Mouse (Mus musculus) liver, postnatal 0 days (tissue): ENCODE results near the gene Clec2h.
A peak's percentile ranks its signal among the peaks of the same experiment; 100 is the strongest.
"Not testable (repeated sequence)": the region's sequence is repeated elsewhere in the genome, so short reads cannot be mapped to it uniquely, and the experiment has no call there.

Experiments used
- CTCF ChIP-seq: sonication (generic); IDR thresholded peaks from 2 replicates; pipeline ENCODE4 v1.5.1; 2016; ENCODE audit warnings: antibody characterized with exemption, low read depth
- EP300 ChIP-seq: IDR thresholded peaks from 2 replicates; pipeline ENCODE4 v1.6.1; 2016; ENCODE audit warnings: antibody characterized with exemption, low read depth, mild to moderate bottlenecking

DNA sequence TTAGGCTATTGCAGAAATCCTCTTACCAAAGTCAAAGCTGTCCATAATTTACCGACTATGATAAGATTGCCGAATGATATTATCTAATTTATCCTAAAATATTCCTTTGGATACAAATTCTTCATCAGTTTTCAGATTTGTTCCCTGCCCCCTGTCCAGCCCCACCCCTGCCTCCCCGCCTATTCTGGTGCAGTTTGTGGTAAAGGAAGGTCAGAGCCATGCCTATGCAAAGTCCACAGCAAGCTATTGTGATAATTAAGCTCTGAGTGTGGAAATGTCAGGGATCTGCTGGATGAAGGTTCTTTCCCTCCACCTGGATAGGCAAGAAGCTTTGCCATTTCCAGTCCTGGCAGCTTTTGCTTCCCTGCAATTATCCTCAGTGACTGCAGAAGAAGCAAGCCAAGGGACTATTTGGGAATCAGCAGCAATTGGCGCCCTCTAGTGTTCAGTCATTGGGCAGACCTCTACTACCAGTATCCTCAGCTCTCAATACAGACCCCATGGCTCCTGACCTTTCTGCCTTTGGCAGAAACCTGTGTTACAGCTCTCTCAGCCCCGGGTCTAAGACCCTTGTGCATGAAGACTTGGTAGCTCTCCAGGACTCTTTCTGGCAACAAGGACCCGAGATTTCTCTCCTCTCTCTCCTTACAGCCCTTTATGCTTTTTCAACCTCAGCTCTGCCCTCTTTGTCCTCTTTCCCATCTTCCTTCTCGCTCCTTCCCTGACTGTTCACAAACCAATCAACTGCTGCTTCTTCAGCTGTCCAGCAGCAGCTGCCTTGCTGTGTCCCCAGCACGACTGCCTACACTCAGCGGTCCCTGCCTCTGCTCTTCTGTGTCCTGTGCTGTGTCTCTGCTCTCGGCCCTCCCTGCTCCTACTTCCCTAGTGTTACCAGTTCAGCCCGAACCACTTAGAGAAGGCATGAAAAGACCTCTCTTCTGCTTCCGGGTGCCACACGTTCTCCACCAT lies 32.1 kb upstream of the Clec2h start:
- TF ChIP-seq CTCF: peak; percentile 77
- TF ChIP-seq EP300: not testable (repeated sequence)
